Mouse (Mus musculus) lung, postnatal 0 days (tissue): ENCODE data around the gene Axin1. TPM values are rescaled to one million over a fixed set of nuclear protein-coding genes. Genes with fewer than 3 reads are reported as not detected.

ENCODE experiments used
- ATAC-seq: fragments of 200-750 bp; cut with Nextera tagmentation; 2 replicates; pipeline ENCODE4 v1.8.0; 2017; ENCODE audit warnings: moderate library complexity
- DNase-seq: peaks from one replicate; pipeline ENCODE4 v3.0.0-alpha.2; 2016; ENCODE audit warnings: low spot score
- H3K27ac ChIP-seq: fragments of 300-500 bp; sonication (generic); 2 replicates; pipeline ENCODE4 v1.5.1; 2014; ENCODE audit warnings: antibody characterized with exemption, mild to moderate bottlenecking, low read length, mixed read lengths
- H3K27me3 ChIP-seq: fragments of 300-500 bp; sonication (generic); replicated peaks from 2 replicates; pipeline ENCODE4 v1.6.1; 2014; ENCODE audit warnings: low read length, mixed read lengths; ENCODE audit not compliant: insufficient read depth
- H3K36me3 ChIP-seq: fragments of 300-500 bp; sonication (generic); 2 replicates; pipeline ENCODE4 v1.6.1; 2014; ENCODE audit warnings: low read length, mixed read lengths; ENCODE audit not compliant: insufficient read depth
- H3K4me1 ChIP-seq: fragments of 300-500 bp; sonication (generic); 2 replicates; pipeline ENCODE4 v1.6.1; 2014; ENCODE audit warnings: antibody characterized with exemption, low read depth, low read length, mixed read lengths; ENCODE audit not compliant: insufficient read depth
- H3K4me2 ChIP-seq: fragments of 300-500 bp; sonication (generic); replicated peaks from 2 replicates; pipeline ENCODE4 v1.6.1; 2014; ENCODE audit warnings: low read depth, mild to moderate bottlenecking, low read length, moderate library complexity, mixed read lengths
- H3K4me3 ChIP-seq: fragments of 300-500 bp; sonication (generic); 2 replicates; pipeline ENCODE4 v1.5.1; 2014; ENCODE audit warnings: low read depth, low read length
- H3K9ac ChIP-seq: fragments of 300-500 bp; sonication (generic); replicated peaks from 2 replicates; pipeline ENCODE4 v1.6.1; 2014; ENCODE audit warnings: low read depth, mild to moderate bottlenecking
- H3K9me3 ChIP-seq: fragments of 300-500 bp; sonication (generic); 2 replicates; pipeline ENCODE4 v1.6.1; 2016; ENCODE audit warnings: low read length, mixed read lengths
- CTCF ChIP-seq: IDR thresholded peaks from 2 replicates; pipeline ENCODE4 v1.5.1; 2016; ENCODE audit warnings: antibody characterized with exemption, mild to moderate bottlenecking
- EP300 ChIP-seq: IDR thresholded peaks from 2 replicates; pipeline ENCODE4 v1.6.1; 2016; ENCODE audit warnings: antibody characterized with exemption, mild to moderate bottlenecking, control low read depth
- WGBS: fragments of 180-500 bp; shearing (Covaris S2); extraction: QIAGEN DNeasy Blood & Tissue Kit; methylation state at CpG from one replicate; pipeline ENCODE4 v1.1.7; 2014; 5-methylcytosine and 5-hydroxymethylcytosine counted together
- polyA plus RNA-seq: library from polyadenylated mRNA; unstranded; fragments of >200 nt; fragmentation: Nextera tagmentation; extraction: Ambion mirVana; gene quantifications from 2 replicates; pipeline ENCODE4 v1.2.1, GENCODE M21; 2015

The Axin1 gene
- polyA plus RNA-seq, 1 experiment from 2014 or later, result 10.2 TPM

- no peak overlapping the region for H3K4me3 ChIP-seq
- H3K4me2 ChIP-seq, result no peak overlapping the region
- ATAC-seq (no peak), DNase-seq (no peak)
- WGBS, result 44% methylated on average over 2 of the region's 2 CpGs
- no peaks in the 10 kb centered on the region for H3K27me3 ChIP-seq
- H3K9me3 ChIP-seq, result no peaks in the 10 kb centered on the region
- no peak overlapping the region for H3K9ac ChIP-seq
- TF ChIP-seq CTCF (no peak), EP300 (no peak)
- H3K27ac ChIP-seq, result no peak overlapping the region
- H3K36me3 ChIP-seq, result no peaks in the 10 kb centered on the region
- H3K4me1 ChIP-seq, result no peaks in the 10 kb centered on the region
Observed at GRCm38 (mm10) chr17:26100166-26100565, 38.3 kb upstream of the Axin1 start.

- no peaks in the 10 kb centered on the region for H3K36me3 ChIP-seq
- H3K27ac ChIP-seq, result no peak overlapping the region
- no peaks in the 10 kb centered on the region for H3K27me3 ChIP-seq
- WGBS, result 30% methylated on average over 3 of the region's 4 CpGs
- DNase-seq (no peak), ATAC-seq (peak; percentile 26; the same call in 1 of the 2 replicates)
- H3K9ac ChIP-seq, result no peak overlapping the region
- H3K4me3 ChIP-seq, result no peak overlapping the region
- TF ChIP-seq CTCF (no peak), EP300 (no peak)
- H3K4me1 ChIP-seq, result no peaks in the 10 kb centered on the region
- H3K4me2 ChIP-seq, result no peak overlapping the region
- H3K9me3 ChIP-seq, result no peaks in the 10 kb centered on the region
Observed at GRCm38 (mm10) chr17:26101478-26101877, 37.0 kb upstream of the Axin1 start.

GRCm38 (mm10) chr17:26105619-26106018, 32.9 kb upstream of the Axin1 start:
- Histone ChIP-seq H3K9ac (no peak overlapping the region), H3K27ac (no peak overlapping the region), H3K4me2 (no peak overlapping the region), H3K4me1 (no peaks in the 10 kb centered on the region), H3K9me3 (no peaks in the 10 kb centered on the region), H3K36me3 (no peaks in the 10 kb centered on the region), H3K27me3 (no peaks in the 10 kb centered on the region), H3K4me3 (no peak overlapping the region)
- no peak for ATAC-seq
- 39% methylated on average over 4 of the region's 4 CpGs for WGBS
- TF ChIP-seq CTCF (no peak), EP300 (no peak)
- no peak for DNase-seq

GRCm38 (mm10) chr17:26110156-26110555, 28.3 kb upstream of the Axin1 start:
- TF ChIP-seq CTCF, result no peak
- TF ChIP-seq EP300, result no peak
- WGBS, result 28% methylated on average over 4 of the region's 4 CpGs
- no peak overlapping the region for H3K27ac ChIP-seq
- peaks cover 24% of the 10 kb centered on the region for H3K27me3 ChIP-seq
- no peak for ATAC-seq
- DNase-seq, result no peak
- no peaks in the 10 kb centered on the region for H3K9me3 ChIP-seq
- H3K9ac ChIP-seq, result no peak overlapping the region
- no peak overlapping the region for H3K4me3 ChIP-seq
- no peak overlapping the region for H3K4me2 ChIP-seq
- no peaks in the 10 kb centered on the region for H3K36me3 ChIP-seq
- H3K4me1 ChIP-seq, result no peaks in the 10 kb centered on the region

GRCm38 (mm10) chr17:26111024-26111423, 27.5 kb upstream of the Axin1 start:
- TF ChIP-seq CTCF (no peak), EP300 (no peak)
- DNase-seq, result no peak
- Histone ChIP-seq H3K4me2 (no peak overlapping the region), H3K9me3 (no peaks in the 10 kb centered on the region), H3K27ac (no peak overlapping the region), H3K27me3 (peaks cover 29% of the 10 kb centered on the region), H3K4me3 (no peak overlapping the region), H3K36me3 (no peaks in the 10 kb centered on the region), H3K4me1 (no peaks in the 10 kb centered on the region), H3K9ac (no peak overlapping the region)
- WGBS, result 10% methylated on average over 4 of the region's 4 CpGs
- no peak for ATAC-seq

GRCm38 (mm10) chr17:26111722-26112121, 26.8 kb upstream of the Axin1 start:
- 16% methylated on average over 4 of the region's 4 CpGs for WGBS
- no peak overlapping the region for H3K4me3 ChIP-seq
- TF ChIP-seq EP300 (no peak), CTCF (no peak)
- H3K27ac ChIP-seq, result no peak overlapping the region
- no peaks in the 10 kb centered on the region for H3K4me1 ChIP-seq
- H3K36me3 ChIP-seq, result no peaks in the 10 kb centered on the region
- no peak overlapping the region for H3K4me2 ChIP-seq
- no peak overlapping the region for H3K9ac ChIP-seq
- no peaks in the 10 kb centered on the region for H3K9me3 ChIP-seq
- ATAC-seq, result no peak
- DNase-seq, result no peak
- H3K27me3 ChIP-seq, result peaks cover 29% of the 10 kb centered on the region

GRCm38 (mm10) chr17:26112751-26113150, 25.7 kb upstream of the Axin1 start:
- no peak for ATAC-seq
- Histone ChIP-seq H3K27me3 (peaks cover 29% of the 10 kb centered on the region), H3K4me1 (no peaks in the 10 kb centered on the region), H3K9me3 (no peaks in the 10 kb centered on the region), H3K4me2 (peak overlapping the region; percentile 93), H3K4me3 (peak overlapping the region; percentile 62), H3K27ac (no peak overlapping the region), H3K9ac (no peak overlapping the region), H3K36me3 (no peaks in the 10 kb centered on the region)
- TF ChIP-seq EP300 (no peak), CTCF (no peak)
- WGBS, result 19% methylated on average over 14 of the region's 14 CpGs
- DNase-seq, result no peak
